Mouse (Mus musculus) cerebellum, adult 11-12 months (tissue): ENCODE results near the gene Adamtsl5.

Source experiments
- DNase-seq: peaks from one replicate; pipeline ENCODE4 v3.0.0; 2022

The Adamtsl5 gene

GRCm38 (mm10) chr10:80341491-80342304 lies 6.5 kb downstream of the Adamtsl5 start:
- DNase-seq: no peak

GRCm38 (mm10) chr10:80341026-80341425 lies 7.2 kb downstream of the Adamtsl5 start:
- DNase-seq: no peak

GRCm38 (mm10) chr10:80339941-80340750 lies 8.1 kb downstream of the Adamtsl5 start:
- DNase-seq: peak; percentile 81

GRCm38 (mm10) chr10:80336263-80336662 lies 11.9 kb downstream of the Adamtsl5 start:
- DNase-seq: no peak

- DNase-seq: peak; percentile 81
These were observed 15.7 kb downstream of the Adamtsl5 start for GRCm38 (mm10) chr10:80332525-80332989.

GRCm38 (mm10) chr10:80331636-80332524 lies 16.3 kb downstream of the Adamtsl5 start:
- DNase-seq: peak; percentile 79

GRCm38 (mm10) chr10:80330888-80331287 lies 17.3 kb downstream of the Adamtsl5 start:
- DNase-seq: no peak

- DNase-seq: no peak
These were observed 18.1 kb downstream of the Adamtsl5 start for GRCm38 (mm10) chr10:80330084-80330483.

- DNase-seq: peak; percentile 99
These were observed 18.7 kb downstream of the Adamtsl5 start, which contains the start of the genes Pcsk4 and Reep6 for GRCm38 (mm10) chr10:80329273-80330081. TSS of gene Pcsk4 (minus strand) at chr10:80329498. TSS of gene Reep6 (plus strand) at chr10:80329953.

- DNase-seq: peak; percentile 73
These were observed 23.2 kb downstream of the Adamtsl5 start for GRCm38 (mm10) chr10:80325045-80325444.

GRCm38 (mm10) chr10:80324120-80325037 lies 23.8 kb downstream of the Adamtsl5 start:
- peak; percentile 71 for DNase-seq

GRCm38 (mm10) chr10:80323261-80324119 lies 24.7 kb downstream of the Adamtsl5 start:
- DNase-seq: peak; percentile 82

- peak; percentile 62 for DNase-seq
These were observed 25.4 kb downstream of the Adamtsl5 start for GRCm38 (mm10) chr10:80322811-80323211.

- DNase-seq: peak; percentile 67
These were observed 26.3 kb downstream of the Adamtsl5 start for GRCm38 (mm10) chr10:80321670-80322581.

- no peak for DNase-seq
These were observed 27.1 kb downstream of the Adamtsl5 start for GRCm38 (mm10) chr10:80321014-80321669.

GRCm38 (mm10) chr10:80320340-80320760 lies 27.9 kb downstream of the Adamtsl5 start, which contains the start of gene 2310011J03Rik:
TSS of gene 2310011J03Rik (minus strand) at chr10:80320537.
- peak; percentile 90 for DNase-seq

- DNase-seq: no peak
These were observed 31.2 kb downstream of the Adamtsl5 start for GRCm38 (mm10) chr10:80317011-80317410.

- no peak for DNase-seq
These were observed 31.8 kb downstream of the Adamtsl5 start for GRCm38 (mm10) chr10:80316359-80316781.
